Mouse (Mus musculus) lung, embryonic 14.5 days (tissue): ENCODE results near the gene Phf21a. TPM values are rescaled to one million over a fixed set of nuclear protein-coding genes. Genes with fewer than 3 reads are reported as not detected.

Experiments used
- ATAC-seq: fragments of 200-750 bp; cut with Nextera tagmentation; 2 replicates; pipeline ENCODE4 v1.8.0; 2017; ENCODE audit warnings: mild to moderate bottlenecking, moderate TSS enrichment, moderate library complexity; ENCODE audit not compliant: insufficient read depth
- DNase-seq: peaks from one replicate; pipeline ENCODE4 v3.0.0-alpha.2; 2015
- H3K27ac ChIP-seq: fragments of 300-500 bp; sonication (generic); 2 replicates; pipeline ENCODE4 v1.5.1; 2014; ENCODE audit warnings: low read depth, mild to moderate bottlenecking, moderate library complexity
- H3K27me3 ChIP-seq: fragments of 300-500 bp; sonication (generic); 2 replicates; pipeline ENCODE4 v1.6.1; 2014; ENCODE audit warnings: low read length, control low read depth; ENCODE audit not compliant: insufficient read depth
- H3K36me3 ChIP-seq: fragments of 300-500 bp; sonication (generic); 2 replicates; pipeline ENCODE4 v1.6.1; 2014; ENCODE audit warnings: control low read depth; ENCODE audit not compliant: insufficient read depth
- H3K4me1 ChIP-seq: fragments of 300-500 bp; sonication (generic); 2 replicates; pipeline ENCODE4 v1.6.1; 2014; ENCODE audit warnings: antibody characterized with exemption, control low read depth; ENCODE audit not compliant: insufficient read depth
- H3K4me2 ChIP-seq: fragments of 300-500 bp; sonication (generic); 2 replicates; pipeline ENCODE4 v1.6.1; 2014; ENCODE audit warnings: mild to moderate bottlenecking
- H3K4me3 ChIP-seq: fragments of 300-500 bp; sonication (generic); 2 replicates; pipeline ENCODE4 v1.5.1; 2014; ENCODE audit warnings: low read depth, low read length
- H3K9ac ChIP-seq: fragments of 300-500 bp; sonication (generic); 2 replicates; pipeline ENCODE4 v1.6.1; 2014
- H3K9me3 ChIP-seq: fragments of 300-500 bp; sonication (generic); 2 replicates; pipeline ENCODE4 v1.6.1; 2016; ENCODE audit warnings: low read depth, low read length, control low read depth
- CTCF ChIP-seq: IDR thresholded peaks from 2 replicates; pipeline ENCODE4 v1.5.1; 2016; ENCODE audit warnings: antibody characterized with exemption, low read depth
- WGBS: fragments of 180-500 bp; shearing (Covaris S2); extraction: QIAGEN DNeasy Blood & Tissue Kit; methylation state at CpG from one replicate; pipeline ENCODE4 v1.1.7; 2014; 5-methylcytosine and 5-hydroxymethylcytosine counted together
- polyA plus RNA-seq: library from polyadenylated mRNA; unstranded; fragments of >200 nt; fragmentation: Nextera tagmentation; extraction: Ambion mirVana; gene quantifications from 2 replicates; pipeline ENCODE4 v1.2.1, GENCODE M21; 2014

Gene Phf21a
- polyA plus RNA-seq, 1 experiment from 2014 or later = 26.1 TPM

- H3K4me1 ChIP-seq = peaks cover 13% of the 10 kb centered on the region
- DNase-seq = peak; percentile 71
- peak; percentile 17; the same call in 1 of the 2 replicates for ATAC-seq
Observed at GRCm38 (mm10) chr2:92374514-92374913, 281.6 kb downstream of the Phf21a start, which contains the start of the genes Pex16 and Large2. Gene Pex16 (plus strand): TSS chr2:92374676. Gene Large2 (minus strand): TSS chr2:92374869.

GRCm38 (mm10) chr2:92375099-92375623, 282.2 kb downstream of the Phf21a start:
- DNase-seq = peak; percentile 97
- H3K4me3 ChIP-seq = peak overlapping the region; percentile 67
- H3K4me2 ChIP-seq = peak overlapping the region; percentile 97
- no peaks in the 10 kb centered on the region for H3K9me3 ChIP-seq
- peaks cover 21% of the 10 kb centered on the region for H3K27me3 ChIP-seq
- ATAC-seq = peak; percentile 92
- H3K27ac ChIP-seq = peak overlapping the region; percentile 92
- H3K9ac ChIP-seq = peak overlapping the region; percentile 72
- H3K4me1 ChIP-seq = peaks cover 13% of the 10 kb centered on the region
- H3K36me3 ChIP-seq = peaks cover 26% of the 10 kb centered on the region
- WGBS = under 1% methylated on average over 29 of the region's 29 CpGs
- peak; percentile 16; the same call in 1 of the 2 replicates for TF ChIP-seq CTCF

More at GRCm38 (mm10) chr2:92374514-92374913, 281.6 kb downstream of the Phf21a start, which contains the start of the genes Pex16 and Large2:
- no peak for TF ChIP-seq CTCF
- H3K4me3 ChIP-seq = peak within 1 kb of the TSS; percentile 67
- H3K9me3 ChIP-seq = no peaks in the 10 kb centered on the region
- H3K4me2 ChIP-seq = peak within 1 kb of the TSS; percentile 97
- H3K27ac ChIP-seq = peak within 1 kb of the TSS; percentile 92
- 2% methylated on average over 16 of the region's 16 CpGs for WGBS
- H3K9ac ChIP-seq = peak within 1 kb of the TSS; percentile 72
- peaks cover 21% of the 10 kb centered on the region for H3K36me3 ChIP-seq
- H3K27me3 ChIP-seq = peaks cover 28% of the 10 kb centered on the region

- Histone ChIP-seq H3K27me3 (peaks cover 15% of the 10 kb centered on the region), H3K9me3 (no peaks in the 10 kb centered on the region), H3K4me3 (peak overlapping the region; percentile 67), H3K9ac (peak overlapping the region; percentile 72), H3K4me2 (peak overlapping the region; percentile 97), H3K27ac (no peak overlapping the region), H3K4me1 (peaks cover 13% of the 10 kb centered on the region), H3K36me3 (peaks cover 32% of the 10 kb centered on the region)
- no peak for TF ChIP-seq CTCF
- WGBS = 12% methylated on average over 10 of the region's 10 CpGs
- no peak for DNase-seq
- no peak for ATAC-seq
Observed at GRCm38 (mm10) chr2:92375788-92376187, 282.9 kb downstream of the Phf21a start.

- ATAC-seq (no peak), DNase-seq (no peak)
- Histone ChIP-seq H3K27me3 (peaks cover 10% of the 10 kb centered on the region), H3K4me3 (peak overlapping the region; percentile 67), H3K9ac (peak overlapping the region; percentile 72), H3K4me2 (peak overlapping the region; percentile 97), H3K9me3 (no peaks in the 10 kb centered on the region), H3K27ac (no peak overlapping the region), H3K36me3 (peaks cover 37% of the 10 kb centered on the region), H3K4me1 (peaks cover 13% of the 10 kb centered on the region; the same call in 1 of the 2 replicates)
- TF ChIP-seq CTCF = no peak
- WGBS = 81% methylated on average over 6 of the region's 6 CpGs
Observed at GRCm38 (mm10) chr2:92376300-92376699, 283.4 kb downstream of the Phf21a start.

GRCm38 (mm10) chr2:92377320-92377719, 284.4 kb downstream of the Phf21a start:
- Histone ChIP-seq H3K4me3 (no peak overlapping the region), H3K27me3 (no peaks in the 10 kb centered on the region), H3K4me1 (peaks cover 8% of the 10 kb centered on the region; the same call in 1 of the 2 replicates), H3K9ac (no peak overlapping the region), H3K4me2 (no peak overlapping the region), H3K36me3 (peaks cover 45% of the 10 kb centered on the region), H3K27ac (no peak overlapping the region), H3K9me3 (no peaks in the 10 kb centered on the region)
- DNase-seq (no peak), ATAC-seq (no peak)
- WGBS = 93% methylated on average over 7 of the region's 7 CpGs
- TF ChIP-seq CTCF = no peak

- H3K4me2 ChIP-seq = no peak overlapping the region
- 75% methylated on average over 17 of the region's 17 CpGs for WGBS
- no peak for DNase-seq
- no peak for TF ChIP-seq CTCF
- H3K27me3 ChIP-seq = no peaks in the 10 kb centered on the region
- H3K4me3 ChIP-seq = no peak overlapping the region
- no peak overlapping the region for H3K27ac ChIP-seq
- peaks cover 69% of the 10 kb centered on the region for H3K36me3 ChIP-seq
- 0 out of 2 replicates have a peak, but pooled peaks cover 4% of the 10 kb centered on the region for H3K4me1 ChIP-seq
- no peaks in the 10 kb centered on the region for H3K9me3 ChIP-seq
- no peak overlapping the region for H3K9ac ChIP-seq
- no peak for ATAC-seq
Observed at GRCm38 (mm10) chr2:92379783-92380494, 287.0 kb downstream of the Phf21a start.

GRCm38 (mm10) chr2:92380495-92381050, 287.7 kb downstream of the Phf21a start:
- H3K36me3 ChIP-seq = peaks cover 75% of the 10 kb centered on the region

More at GRCm38 (mm10) chr2:92380495-92381050, 287.7 kb downstream of the Phf21a start:
- no peak overlapping the region for H3K9ac ChIP-seq
- no peaks in the 10 kb centered on the region for H3K27me3 ChIP-seq
- DNase-seq (no peak), ATAC-seq (no peak)
- H3K4me1 ChIP-seq = 0 out of 2 replicates have a peak, but pooled peaks cover 4% of the 10 kb centered on the region
- no peak overlapping the region for H3K4me3 ChIP-seq
- H3K9me3 ChIP-seq = no peaks in the 10 kb centered on the region
- 67% methylated on average over 6 of the region's 6 CpGs for WGBS
- H3K4me2 ChIP-seq = no peak overlapping the region
- TF ChIP-seq CTCF = no peak
- H3K27ac ChIP-seq = no peak overlapping the region
